Mouse (Mus musculus) ES-E14 (cell line): ENCODE results near the gene Polr2g.

ENCODE experiments used
- CHD2 ChIP-seq: IDR thresholded peaks from 2 replicates; pipeline ENCODE4 v1.6.1; 2014; ENCODE audit warnings: mild to moderate bottlenecking, low read depth, low read length, inconsistent platforms
- HCFC1 ChIP-seq: IDR thresholded peaks from 2 replicates; pipeline ENCODE4 v1.6.1; 2012; ENCODE audit warnings: low read length, inconsistent platforms, borderline replicate concordance; ENCODE audit not compliant: insufficient read depth
- ZNF384 ChIP-seq: IDR thresholded peaks from 2 replicates; pipeline ENCODE4 v1.6.1; 2012; ENCODE audit warnings: low read depth, low read length, inconsistent platforms

GRCm38 (mm10) chr19:8758899-8759298 lies 39.5 kb downstream of the Polr2g start:
- TF ChIP-seq CHD2 (no peak), ZNF384 (no peak), HCFC1 (no peak)
